Mouse (Mus musculus) cerebellum, adult (tissue): ENCODE measurements around the gene Tpbpa.
"Not testable (repeated sequence)": the region's sequence is repeated elsewhere in the genome, so short reads cannot be mapped to it uniquely, and the experiment has no call there.

Experiments
- ATAC-seq: cut with Nextera tagmentation; 2 replicates; pipeline ENCODE4 v1.9.2; 2017; ENCODE audit warnings: mild to moderate bottlenecking, moderate library complexity, mixed read lengths; ENCODE audit not compliant: insufficient number of reproducible peaks, low FRiP score, low TSS enrichment

Gene Tpbpa

DNA sequence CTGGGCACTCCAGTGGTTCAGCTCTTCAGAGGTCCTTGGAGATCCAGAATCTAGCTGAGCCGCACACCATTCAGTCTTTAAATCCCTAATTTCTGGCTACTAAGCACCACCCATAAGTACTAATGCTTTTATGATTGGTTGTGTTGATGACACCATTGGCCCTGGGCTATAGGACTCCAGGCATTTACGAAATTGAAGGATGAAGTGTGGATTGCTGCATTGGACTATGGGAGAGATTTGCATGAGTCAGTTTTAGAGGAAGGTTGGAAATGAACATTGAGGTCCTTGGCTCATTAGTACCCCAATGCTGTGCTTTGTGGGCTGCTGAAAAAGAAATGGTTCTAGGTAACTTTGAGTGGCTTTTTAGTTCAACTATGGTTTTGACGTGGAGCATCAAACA lies at the start of gene Tpbpa:
Gene Tpbpa (minus strand): TSS at position 101 of the 400 bp plus-strand sequence.
- not testable (repeated sequence) for ATAC-seq

DNA sequence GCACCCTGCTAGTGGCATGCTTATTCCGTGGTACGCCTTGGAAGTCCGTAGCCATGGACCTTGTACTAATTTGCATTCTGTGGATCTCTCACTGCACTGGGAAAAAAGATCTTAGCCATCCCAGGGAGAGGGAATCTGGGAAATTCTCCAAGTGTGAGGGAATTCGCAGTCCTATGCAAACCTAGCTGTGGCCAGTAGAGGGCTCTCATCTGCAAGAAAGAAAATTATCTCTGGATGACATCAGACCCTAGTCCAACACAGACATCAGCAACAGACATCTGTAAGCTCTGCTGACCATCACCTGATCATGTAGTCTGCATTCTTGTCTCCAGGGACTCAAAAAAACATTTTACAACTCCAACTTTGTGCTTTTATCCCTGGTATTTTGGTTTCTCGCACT lies 45.1 kb upstream of the Tpbpa start:
- ATAC-seq: not testable (repeated sequence)

DNA sequence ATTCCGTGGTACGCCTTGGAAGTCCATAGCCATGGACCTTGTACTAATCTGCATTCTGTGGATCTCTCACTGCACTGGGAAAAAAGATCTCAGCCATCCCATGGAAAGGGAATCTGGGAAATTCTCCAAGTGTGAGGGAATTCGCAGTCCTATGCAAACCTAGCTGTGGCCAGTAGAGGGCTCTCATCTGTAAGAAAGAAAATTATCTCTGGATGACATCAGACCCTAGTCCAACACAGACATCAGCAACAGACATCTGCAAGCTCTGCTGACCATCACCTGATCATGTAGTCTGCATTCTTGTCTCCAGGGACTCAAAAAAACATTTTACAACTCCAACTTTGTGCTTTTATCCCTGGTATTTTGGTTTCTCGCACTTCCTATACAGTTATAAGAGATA lies 30.5 kb upstream of the Tpbpa start:
- ATAC-seq: not testable (repeated sequence)

DNA sequence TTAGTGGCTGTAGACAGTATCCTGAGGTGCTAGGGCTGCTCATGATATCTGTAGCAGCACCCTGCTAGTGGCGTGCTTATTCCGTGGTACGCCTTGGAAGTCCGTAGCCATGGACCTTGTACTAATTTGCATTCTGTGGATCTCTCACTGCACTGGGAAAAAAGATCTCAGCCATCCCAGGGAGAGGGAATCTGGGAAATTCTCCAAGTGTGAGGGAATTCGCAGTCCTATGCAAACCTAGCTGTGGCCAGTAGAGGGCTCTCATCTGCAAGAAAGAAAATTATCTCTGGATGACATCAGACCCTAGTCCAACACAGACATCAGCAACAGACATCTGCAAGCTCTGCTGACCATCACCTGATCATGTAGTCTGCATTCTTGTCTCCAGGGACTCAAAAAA lies 22.2 kb upstream of the Tpbpa start:
- ATAC-seq: not testable (repeated sequence)

DNA sequence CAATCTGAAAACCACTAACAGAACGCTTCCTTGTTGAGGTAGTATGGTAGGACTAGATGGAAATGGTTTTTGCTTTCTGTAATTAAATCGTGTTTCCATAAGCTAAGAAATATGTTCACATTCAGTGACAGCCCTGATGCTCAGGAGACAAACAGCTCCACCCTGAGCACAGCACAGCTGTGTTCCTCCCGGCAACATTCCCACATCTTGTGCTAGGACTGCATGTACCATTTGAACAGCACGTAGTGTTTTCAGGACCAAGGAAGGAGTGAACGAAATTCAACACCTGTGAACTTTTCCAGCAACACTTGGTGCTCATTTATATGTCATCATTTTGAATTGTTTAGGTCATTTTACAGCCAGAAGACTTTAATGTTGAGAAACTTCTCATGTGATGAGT lies 19.9 kb upstream of the Tpbpa start:
- no peak for ATAC-seq

DNA sequence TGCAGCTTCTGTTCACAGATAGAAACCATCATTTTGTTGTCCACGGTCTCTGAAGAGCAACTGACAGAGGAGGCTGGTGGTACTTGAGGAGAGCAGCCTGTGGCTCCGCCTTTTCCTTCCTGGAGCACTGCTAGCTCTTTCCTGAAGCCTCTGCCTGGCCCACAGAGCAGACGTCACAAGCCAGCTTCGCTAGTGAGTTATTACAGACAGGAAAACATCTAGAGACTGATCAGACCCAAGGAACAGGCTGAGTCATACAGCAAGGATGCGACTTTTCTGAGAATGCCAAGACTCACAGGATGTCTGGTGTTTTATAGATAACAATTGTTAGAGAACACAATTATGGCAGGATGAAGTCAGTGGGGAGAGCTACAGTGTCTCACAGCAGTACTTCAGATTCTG lies 5.3 kb downstream of the Tpbpa start, which contains the start of the genes Gm49391 and Ctla2a:
Gene Gm49391 (minus strand): TSS at position 72 of the 402 bp plus-strand sequence.
Gene Ctla2a (minus strand): TSS at position 126 of the 402 bp plus-strand sequence.
- no peak for ATAC-seq

DNA sequence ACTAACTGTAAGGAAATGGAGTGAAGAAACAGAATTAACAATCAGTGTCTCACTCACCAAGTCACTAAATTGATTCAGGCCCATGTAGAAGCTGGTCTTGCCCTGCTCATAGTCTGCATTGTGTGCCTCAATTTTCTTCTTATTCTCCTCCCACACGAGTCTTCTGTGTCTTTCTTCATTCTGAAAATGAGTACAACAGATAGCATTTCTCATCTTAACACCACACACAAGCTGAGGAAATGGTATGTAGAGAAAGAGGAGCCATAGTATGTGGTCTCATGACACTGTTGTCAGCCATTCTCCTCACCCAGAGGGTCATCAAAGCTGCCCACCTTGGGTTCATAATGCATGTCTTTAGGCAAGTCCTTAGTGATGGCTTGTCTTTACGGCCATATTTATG lies 6.3 kb downstream of the Tpbpa start, which contains the start of gene Gm49393:
Gene Gm49393 (minus strand): TSS at position 101 of the 400 bp plus-strand sequence.
- not testable (repeated sequence) for ATAC-seq

DNA sequence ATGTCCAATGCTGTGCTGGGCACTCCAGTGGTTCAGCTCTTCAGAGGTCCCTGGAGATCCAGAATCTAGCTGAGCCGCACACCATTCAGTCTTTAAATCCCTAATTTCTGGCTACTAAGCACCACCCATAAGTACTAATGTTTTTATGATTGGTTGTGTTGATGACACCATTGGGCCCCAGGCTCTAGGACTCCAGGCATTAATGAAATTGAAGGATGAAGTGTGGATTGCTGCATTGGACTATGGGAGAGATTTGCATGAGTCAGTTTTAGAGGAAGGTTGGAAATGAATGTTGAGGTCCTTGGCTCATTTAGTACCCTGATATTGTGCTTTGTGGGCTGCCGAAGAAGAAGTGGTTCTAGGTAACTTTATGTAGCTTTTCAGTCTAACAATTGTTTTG lies 37.0 kb downstream of the Tpbpa start, which contains the start of gene Tpbpb:
Gene Tpbpb (minus strand): TSS at position 101 of the 400 bp plus-strand sequence.
- ATAC-seq: not testable (repeated sequence)

DNA sequence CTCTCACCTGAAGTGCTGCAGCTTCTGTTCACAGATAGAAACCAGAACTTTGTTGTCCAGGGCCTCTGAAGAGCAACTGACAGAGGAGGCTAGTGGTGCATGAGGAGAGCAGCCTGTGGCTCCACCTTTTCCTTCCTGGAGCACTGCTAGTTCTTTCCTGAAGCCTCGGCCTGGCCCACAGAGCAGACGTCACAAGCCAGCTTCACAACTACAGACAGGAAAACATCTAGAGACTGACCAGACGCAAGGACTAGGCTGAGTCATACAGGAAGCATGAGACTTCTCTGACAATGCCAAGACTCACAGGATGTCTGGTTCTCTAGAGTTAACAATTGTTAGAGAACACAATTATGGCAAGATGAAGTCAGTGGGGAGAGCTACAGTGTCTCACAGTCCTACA lies 44.5 kb downstream of the Tpbpa start, which contains the start of gene Ctla2b:
Gene Ctla2b (minus strand): TSS at position 120 of the 400 bp plus-strand sequence.
- no peak for ATAC-seq

DNA sequence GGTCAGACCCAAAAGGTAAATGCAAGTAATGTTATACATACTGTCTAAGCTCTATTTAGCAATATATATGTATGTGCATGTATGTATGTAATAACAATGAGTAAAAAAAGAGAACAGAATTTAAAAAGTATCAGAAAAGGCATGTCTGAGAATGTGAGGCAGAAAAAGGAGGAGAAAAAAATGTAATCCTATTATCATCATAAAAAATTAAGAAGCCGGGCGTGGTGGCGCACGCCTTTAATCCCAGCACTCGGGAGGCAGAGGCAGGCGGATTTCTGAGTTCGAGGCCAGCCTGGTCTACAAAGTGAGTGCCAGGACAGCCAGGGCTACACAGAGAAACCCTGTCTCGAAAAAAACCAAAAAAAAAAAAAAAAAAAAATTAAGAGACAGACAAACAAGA lies 45.0 kb downstream of the Tpbpa start, which contains the start of gene Gm49392:
Gene Gm49392 (minus strand): TSS at position 101 of the 400 bp plus-strand sequence.
- not testable (repeated sequence) for ATAC-seq

DNA sequence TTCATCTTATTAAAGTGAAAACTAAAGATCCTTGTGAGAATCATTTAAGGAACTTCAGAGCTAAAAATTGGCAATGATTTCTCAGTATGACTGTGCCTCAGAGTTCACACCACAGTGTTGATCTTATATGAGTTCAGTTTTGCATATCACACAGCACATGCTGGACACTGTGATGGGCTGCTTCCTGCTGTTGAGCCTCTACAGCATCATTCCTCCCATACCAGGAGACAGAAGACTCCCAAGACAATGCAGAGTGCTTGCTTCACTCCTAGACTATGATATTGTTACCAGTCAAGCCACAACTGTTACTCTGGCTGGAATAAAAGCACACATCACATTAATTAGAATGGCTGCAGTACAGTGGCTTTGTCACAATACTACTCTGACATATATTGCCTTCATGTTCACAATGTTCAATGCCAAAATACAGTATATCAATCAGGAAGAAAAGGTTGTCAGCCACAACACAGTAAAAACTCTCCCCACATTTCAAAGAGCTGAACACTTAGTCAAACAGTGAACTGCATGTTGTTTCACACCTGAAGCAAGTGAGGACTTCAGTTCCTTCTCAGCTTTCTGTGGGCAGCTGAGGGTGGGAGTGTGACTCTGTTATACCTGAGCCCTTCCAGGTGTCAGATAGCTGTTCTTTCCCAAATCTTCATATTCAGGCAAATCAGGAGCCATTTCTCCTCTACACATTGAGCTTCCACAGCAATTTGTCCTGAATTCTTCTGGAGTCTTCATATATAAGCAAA lies 46.2 kb downstream of the Tpbpa start:
- ATAC-seq: no peak

DNA sequence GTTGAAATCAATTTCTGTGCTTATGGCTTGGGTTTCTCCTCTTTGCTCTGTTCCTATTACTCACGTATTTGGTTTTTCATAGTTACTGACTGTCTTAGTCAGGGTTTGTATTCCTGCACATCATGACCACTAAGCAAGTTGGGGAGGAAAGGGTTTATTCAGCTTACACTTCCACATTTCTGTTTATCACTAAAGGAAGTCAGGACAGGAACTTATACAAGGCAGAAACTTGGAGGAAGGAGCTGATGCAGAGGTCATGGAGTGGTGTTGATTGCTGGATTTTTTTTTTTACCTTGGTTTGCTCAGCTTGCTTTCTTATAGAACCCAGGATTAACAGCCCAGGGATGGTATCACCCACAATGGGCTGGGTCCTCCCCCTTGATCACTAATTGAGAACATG lies 49.5 kb downstream of the Tpbpa start:
- no peak for ATAC-seq
